Mouse (Mus musculus): Measurements from ENCODE around the gene 2410131K14Rik. TPM values are rescaled to one million over a fixed set of nuclear protein-coding genes. Genes with fewer than 3 reads are reported as not detected.

2410131K14Rik gene
- total RNA-seq, 2 experiments from 2014 or later = 16.5 to 16.7 TPM

DNA sequence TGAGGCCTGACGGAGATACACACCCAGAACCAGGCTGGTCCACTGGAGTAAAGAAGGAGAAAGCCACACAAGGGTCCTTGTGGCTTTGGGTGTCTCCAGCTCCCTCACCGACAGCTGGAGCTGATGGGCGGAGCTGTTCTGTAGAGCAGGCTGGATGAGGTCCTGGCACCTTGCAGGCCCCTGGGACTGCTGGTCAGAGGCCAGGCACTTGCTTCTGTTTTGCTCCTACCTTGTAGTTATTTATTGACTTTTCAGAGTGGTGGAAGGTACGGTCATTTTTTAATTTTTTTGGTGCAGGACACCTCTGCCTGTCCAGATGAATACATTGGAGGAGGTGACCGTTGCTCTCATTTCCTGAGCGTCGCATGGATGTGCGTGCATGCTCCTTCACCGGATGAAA is 16.2 kb downstream of the 2410131K14Rik start:
- DNase-seq = no peak

DNA sequence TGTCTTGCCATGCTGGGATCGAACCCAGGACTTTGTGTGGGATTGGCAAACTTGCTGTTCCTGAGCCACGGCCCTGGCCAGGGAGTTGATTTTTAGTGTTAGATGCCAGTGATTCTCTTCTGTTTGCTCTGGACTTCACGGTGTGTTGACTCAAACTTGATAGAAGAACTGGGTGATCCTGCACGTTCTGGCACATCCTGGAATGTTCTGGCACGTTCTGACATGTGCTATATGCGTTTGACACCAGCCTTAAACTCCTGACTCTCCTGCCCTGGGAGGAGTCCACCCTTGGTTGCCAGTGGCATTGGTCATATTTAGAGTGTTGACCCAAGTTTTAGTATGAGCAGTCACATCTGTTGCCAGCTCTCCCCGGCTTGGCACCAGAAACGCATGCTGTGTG is 17.4 kb downstream of the 2410131K14Rik start:
- DNase-seq = no peak

- no peak for DNase-seq
Observed at GRCm38 (mm10) chr5:118264279-118264678, 19.3 kb downstream of the 2410131K14Rik start.

GRCm38 (mm10) chr5:118265366-118265765 is 20.3 kb downstream of the 2410131K14Rik start:
- no peak for DNase-seq

DNA sequence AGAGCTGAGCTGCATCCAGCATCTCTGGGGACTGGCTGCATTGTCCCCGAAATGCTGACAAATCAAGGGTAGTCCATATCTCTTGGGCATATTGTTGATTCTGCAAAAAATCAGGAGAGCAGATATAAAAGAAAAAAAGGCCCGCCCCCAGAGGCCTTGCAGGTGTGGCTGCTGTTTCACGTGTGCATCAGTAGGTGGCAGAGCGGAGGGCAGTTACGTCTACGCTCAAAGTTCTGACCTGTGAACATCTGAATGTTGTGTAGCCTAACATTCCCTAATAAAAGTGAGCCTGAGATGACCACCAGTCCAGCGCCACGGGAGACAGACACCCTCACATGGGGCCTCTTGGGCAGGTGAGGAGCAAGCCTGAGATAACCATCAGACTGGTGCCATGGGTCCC is 21.3 kb downstream of the 2410131K14Rik start:
- DNase-seq = no peak

GRCm38 (mm10) chr5:118268987-118269386 is 24.0 kb downstream of the 2410131K14Rik start:
- DNase-seq = peak; percentile 88 to 89

DNA sequence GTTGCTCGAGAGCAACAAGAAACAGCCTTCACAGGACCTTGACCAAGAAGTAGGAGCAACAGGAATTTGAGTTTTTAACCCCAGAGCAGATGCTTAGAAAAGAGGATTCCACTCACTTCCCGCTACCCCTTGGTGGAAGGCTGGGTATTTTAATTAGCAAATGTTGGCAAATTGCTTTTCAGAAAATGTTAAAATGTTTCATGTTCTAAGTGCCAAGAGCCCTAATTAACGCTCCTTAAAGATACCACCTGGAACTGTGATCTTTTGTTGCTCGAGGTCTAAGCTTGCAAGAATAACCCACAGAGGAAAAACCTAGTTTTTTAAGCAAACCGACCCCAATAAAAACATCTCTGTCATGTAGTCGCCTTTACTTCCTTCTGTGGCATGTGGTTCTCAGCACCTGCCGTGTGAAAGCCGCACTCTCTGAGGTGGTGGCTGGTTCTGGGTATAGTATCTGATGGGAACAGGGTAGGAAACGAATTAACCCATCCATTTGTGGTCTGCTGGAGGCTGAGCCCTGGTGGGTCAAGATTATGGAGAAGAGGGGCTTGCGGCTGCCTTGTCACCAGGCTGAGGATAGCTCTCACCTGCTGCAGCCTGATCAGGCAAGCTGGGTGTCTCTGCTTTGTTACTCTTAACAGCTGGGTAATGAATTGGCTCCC is 26.6 kb downstream of the 2410131K14Rik start:
- DNase-seq = no peak

- no peak for DNase-seq
Observed at GRCm38 (mm10) chr5:118273446-118273845, 28.4 kb downstream of the 2410131K14Rik start.

DNA sequence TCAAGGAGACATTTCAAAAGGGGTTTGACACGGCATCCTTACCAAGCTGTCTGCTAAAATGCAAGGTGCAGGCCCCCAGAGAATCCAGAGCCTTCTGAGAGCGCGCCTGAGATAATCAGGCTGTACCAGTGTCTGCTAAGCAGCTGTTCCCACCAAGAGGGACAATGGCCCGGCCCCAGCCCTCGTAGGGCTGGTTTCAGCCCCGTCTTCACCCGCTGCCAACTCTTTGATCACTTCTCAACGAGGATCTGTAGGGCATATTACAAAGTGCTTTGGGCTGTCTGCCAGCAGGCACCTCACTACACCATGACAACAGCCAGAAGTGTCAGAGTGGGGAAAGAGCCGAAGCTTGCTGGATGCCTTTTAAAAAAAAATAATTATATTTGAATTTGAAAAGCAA is 29.5 kb downstream of the 2410131K14Rik start:
- no peak for DNase-seq

- DNase-seq = no peak
Observed at GRCm38 (mm10) chr5:118276281-118276680, 31.3 kb downstream of the 2410131K14Rik start.

DNA sequence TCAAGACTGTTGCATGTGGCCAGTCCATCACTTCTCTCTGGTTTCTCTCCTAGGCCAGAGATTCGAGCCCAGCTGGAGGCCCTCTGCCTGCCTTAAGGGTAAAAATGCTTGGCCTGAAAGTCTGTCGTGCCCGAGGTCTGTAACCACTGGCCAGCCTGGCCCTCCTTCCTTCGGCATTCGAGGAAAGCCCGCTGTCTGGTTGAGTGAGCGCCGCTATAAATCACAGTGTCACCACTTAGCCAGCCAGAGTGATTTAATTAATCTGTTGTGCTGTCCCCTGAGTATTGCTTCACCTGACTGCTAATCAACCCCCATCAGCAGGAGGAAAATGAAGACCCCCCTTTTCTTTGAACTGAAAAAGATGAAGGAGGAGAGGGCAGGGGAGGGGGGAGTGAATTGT is 31.7 kb downstream of the 2410131K14Rik start:
- no peak for DNase-seq

DNA sequence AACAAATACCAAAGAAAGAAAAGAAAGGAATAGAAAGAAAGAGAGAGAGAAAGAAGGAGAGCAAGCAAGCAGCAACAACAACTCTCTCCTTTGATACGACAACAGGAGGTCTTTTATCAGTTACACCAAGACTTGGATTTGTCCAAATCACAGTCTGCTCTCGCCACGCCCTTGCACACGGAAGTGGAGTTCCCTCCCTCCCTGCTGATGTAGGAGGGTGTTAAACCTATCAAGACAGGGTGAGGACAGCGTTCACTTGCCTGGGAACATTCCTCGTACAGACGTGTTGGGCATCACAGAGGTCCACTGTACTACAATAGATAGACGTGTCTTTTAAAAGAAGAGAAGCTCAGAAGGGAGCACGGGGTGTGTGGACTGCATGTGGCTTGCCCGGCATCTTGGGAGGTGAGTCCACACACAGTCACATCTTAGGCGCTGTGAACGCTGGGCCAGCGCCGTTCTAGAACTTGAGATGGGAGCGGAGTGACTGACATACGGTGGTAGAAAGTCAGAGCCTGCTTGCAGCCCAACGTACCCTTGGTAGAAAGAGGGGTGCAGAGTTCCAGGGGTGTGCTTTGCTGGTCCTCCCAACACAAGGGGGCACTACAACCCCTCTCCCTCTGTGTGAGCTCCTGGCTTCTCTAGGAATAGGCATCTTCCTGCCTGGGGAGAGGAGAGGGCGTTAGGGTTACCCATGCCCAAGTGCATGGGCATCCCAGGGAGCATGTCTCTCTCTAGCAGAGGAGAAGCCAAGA is 32.9 kb downstream of the 2410131K14Rik start:
- no peak for DNase-seq

- DNase-seq = no peak
Observed at GRCm38 (mm10) chr5:118291453-118291852, 46.4 kb downstream of the 2410131K14Rik start.

- no peak for DNase-seq
Observed at GRCm38 (mm10) chr5:118292476-118292875, 47.4 kb downstream of the 2410131K14Rik start.

DNA sequence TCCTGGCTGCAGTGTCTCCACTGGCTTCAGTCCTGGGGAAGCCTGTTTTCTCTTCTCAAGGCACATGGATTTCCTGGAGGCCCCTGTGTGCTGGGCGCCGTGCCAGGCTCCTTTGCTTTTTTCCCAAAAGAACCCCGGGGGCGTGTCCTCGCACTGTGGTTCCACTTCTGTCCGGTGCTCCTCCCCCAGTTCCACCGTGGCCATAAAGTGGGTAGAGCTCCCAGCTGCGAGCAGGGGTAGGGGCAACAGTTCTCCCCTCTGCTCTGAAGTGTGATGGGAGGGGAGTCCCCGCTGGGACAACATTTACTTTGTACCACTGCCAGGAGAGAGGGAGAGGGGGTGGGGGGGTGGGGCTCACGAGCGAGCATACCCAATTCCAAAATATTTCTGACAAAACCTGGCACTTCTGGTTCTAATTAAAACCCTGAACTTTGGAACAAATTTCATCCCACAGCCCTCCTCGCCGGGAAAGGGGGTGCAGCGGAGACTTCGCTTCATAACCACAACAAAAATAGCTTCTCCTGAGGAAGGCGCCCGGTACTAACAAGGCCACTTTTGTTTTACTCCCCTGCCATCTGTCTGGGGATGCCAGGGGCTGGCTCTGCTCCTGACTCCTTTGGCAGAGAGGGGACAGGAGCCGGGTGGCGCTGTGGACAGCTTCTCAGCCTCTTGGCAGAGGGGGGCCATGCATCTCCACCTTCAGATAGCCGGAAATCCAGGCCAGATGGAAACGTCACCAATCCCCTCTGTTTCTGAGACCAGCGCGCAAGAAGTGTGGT is 49.2 kb downstream of the 2410131K14Rik start:
- peak; percentile 78 to 83 for DNase-seq

- no peak for DNase-seq
Observed at GRCm38 (mm10) chr5:118294865-118295258, 49.8 kb downstream of the 2410131K14Rik start.

GRCm38 (mm10) chr5:118297338-118297746 is 52.3 kb downstream of the 2410131K14Rik start:
- no peak for DNase-seq

DNA sequence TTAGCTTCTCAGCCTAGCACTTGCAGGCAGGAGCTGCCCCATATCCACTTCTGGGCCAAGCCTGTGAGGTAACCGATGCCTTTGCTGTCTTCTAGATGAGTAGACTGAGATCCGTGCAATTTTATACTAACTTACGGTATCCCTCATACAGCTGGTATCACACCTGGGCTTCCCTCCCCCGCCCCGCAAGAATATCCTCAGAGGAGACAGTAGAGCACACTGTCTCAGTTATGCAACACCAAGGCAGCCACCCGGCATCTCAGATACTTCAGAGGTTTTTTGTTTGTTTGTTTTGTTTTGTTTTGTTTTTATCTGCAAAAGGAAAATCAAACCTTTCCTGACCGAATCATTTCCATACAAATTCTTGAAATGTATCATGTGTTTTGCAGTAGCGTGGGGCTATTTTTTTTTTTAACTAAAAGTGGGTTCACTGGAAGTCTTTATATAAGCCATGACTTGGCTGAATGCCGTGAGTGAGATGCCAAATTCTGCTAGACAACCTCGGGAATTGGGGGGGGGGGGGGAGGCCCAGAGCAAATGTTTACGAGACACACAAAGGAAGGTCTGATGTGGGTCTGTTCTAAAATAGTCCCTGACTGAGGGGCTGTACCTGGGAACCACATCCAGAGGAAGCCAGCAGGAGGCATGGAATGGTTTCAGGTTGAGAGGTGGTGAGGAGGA is 54.8 kb downstream of the 2410131K14Rik start:
- DNase-seq = no peak

- no peak for DNase-seq
Observed at GRCm38 (mm10) chr5:118302466-118303155, 57.6 kb downstream of the 2410131K14Rik start.

GRCm38 (mm10) chr5:118304970-118305618 is 60.1 kb downstream of the 2410131K14Rik start:
- DNase-seq = no peak

- DNase-seq = no peak
Observed at GRCm38 (mm10) chr5:118310389-118310788, 65.4 kb downstream of the 2410131K14Rik start.
